Mouse (Mus musculus): ENCODE measurements around the gene Cacna2d3. TPM values are rescaled to one million over a fixed set of nuclear protein-coding genes. Genes with fewer than 3 reads are reported as not detected.

Gene Cacna2d3
- polyA plus RNA-seq, 1 experiment from 2014 or later: 16.2 TPM

DNA sequence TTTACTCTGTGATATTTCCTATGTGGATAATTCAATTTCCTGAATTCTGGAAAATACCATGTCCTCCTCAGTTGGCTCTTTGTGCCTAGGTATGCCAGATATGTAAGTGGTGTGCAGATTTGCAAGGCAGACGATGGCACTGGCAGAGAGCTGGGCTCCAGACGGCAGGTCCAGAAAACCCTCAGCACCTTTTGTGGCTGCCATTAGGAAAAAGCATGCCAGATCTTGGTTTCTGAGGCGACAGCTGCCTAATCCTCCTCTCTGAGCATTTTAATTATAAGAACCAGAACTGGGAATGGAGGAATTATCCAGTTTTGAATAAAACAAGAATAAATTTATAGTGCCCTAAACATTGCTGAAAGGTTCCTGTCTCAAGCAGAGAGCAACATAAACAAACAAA lies 767.1 kb downstream of the Cacna2d3 start:
- peak overlapping the region; percentile 64 for H3K27ac ChIP-seq (ENCODE audit: low read depth, low read length)
- H3K4me2 ChIP-seq: no peak overlapping the region
- no peaks in the 10 kb centered on the region for H3K27me3 ChIP-seq (ENCODE audit: control insufficient read depth, insufficient read depth, low read length)
- H3K9ac ChIP-seq (ENCODE audit: low read length): no peak overlapping the region
- WGBS: 11% methylated on average over 3 of the region's 3 CpGs
- peaks cover 56% of the 10 kb centered on the region for H3K4me1 ChIP-seq (ENCODE audit: control insufficient read depth, insufficient read depth, low read length)
- ATAC-seq (ENCODE audit: low FRiP score): no peak
- peak; percentile 90 for DNase-seq (ENCODE audit: low spot score, missing footprints)
- H3K9me3 ChIP-seq (ENCODE audit: control insufficient read depth, low read length): no peaks in the 10 kb centered on the region
- no peak overlapping the region for H3K4me3 ChIP-seq (ENCODE audit: low read depth, low read length)
- H3K36me3 ChIP-seq (ENCODE audit: control insufficient read depth, insufficient read depth, low read length): no peaks in the 10 kb centered on the region

DNA sequence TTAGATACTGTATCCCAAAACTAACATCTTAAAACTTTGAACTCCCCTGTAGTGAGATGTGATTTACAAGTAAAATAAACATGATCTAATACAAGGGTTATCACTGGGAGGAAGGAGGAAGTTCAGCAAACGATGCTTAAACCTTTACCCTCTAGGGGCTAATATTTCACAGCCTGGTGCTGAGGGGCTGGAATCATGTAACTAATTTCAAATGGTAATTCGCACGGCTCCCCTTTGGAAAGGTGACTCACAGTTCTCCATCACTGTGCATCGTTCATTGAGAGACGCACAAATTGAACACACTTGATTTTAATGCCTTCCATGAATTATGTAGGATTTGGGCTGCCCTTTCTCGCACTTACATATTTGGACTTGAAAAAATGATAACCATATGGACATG lies 767.6 kb downstream of the Cacna2d3 start:
- DNase-seq (ENCODE audit: low spot score, missing footprints): peak; percentile 83
- 39% methylated on average over 6 of the region's 6 CpGs for WGBS
- Histone ChIP-seq H3K36me3 (ENCODE audit: control insufficient read depth, insufficient read depth, low read length) (no peaks in the 10 kb centered on the region), H3K9ac (ENCODE audit: low read length) (no peak overlapping the region; the same call in 1 of the 2 replicates), H3K4me3 (ENCODE audit: low read depth, low read length) (no peak overlapping the region), H3K27ac (ENCODE audit: low read depth, low read length) (peak overlapping the region; percentile 64), H3K27me3 (ENCODE audit: control insufficient read depth, insufficient read depth, low read length) (no peaks in the 10 kb centered on the region), H3K4me1 (ENCODE audit: control insufficient read depth, insufficient read depth, low read length) (peaks cover 51% of the 10 kb centered on the region), H3K4me2 (no peak overlapping the region), H3K9me3 (ENCODE audit: control insufficient read depth, low read length) (no peaks in the 10 kb centered on the region)
- no peak for ATAC-seq (ENCODE audit: low FRiP score)

DNA sequence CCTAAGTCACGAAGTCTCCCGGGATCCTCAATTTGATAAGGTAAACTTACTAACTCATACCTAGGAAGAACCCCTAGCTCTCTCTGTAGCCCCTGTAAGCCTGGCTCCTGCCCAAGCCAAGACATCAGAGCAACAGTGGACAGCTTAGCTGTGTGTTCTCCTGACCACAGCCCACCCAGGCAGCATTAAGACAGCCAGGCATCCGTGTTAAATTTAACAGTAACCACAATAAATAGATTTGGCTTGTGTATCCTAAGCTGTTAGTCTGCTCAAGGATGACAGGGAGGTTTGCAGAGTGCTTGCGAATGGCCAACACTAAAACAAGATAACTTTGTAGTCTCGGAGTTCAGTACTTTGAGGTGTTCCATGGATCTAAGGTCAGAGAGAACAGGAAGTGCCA lies 768.3 kb downstream of the Cacna2d3 start:
- 64% methylated on average over 5 of the region's 5 CpGs for WGBS
- peaks cover 46% of the 10 kb centered on the region for H3K4me1 ChIP-seq (ENCODE audit: control insufficient read depth, insufficient read depth, low read length)
- no peak for ATAC-seq (ENCODE audit: low FRiP score)

DNA sequence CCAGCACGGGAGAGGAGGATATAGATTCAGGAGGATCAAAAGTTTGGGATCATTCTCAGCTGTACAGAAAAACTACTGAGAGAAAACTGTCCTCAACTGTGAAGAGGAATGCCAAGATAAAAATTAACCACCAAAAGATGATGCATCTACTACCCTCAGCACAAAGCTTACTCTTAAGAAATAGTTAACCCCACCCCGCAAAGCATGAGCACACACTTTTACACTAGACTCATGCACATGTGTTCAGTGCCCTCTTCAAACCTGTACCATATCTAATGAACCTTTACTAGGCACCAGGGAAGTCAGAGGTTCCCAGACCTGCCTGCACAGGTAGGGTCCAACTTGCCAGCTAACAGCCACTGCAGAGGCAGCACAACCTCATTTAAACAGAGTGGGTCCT lies 771.2 kb downstream of the Cacna2d3 start:
- Histone ChIP-seq H3K9ac (ENCODE audit: low read length) (no peak overlapping the region), H3K4me3 (ENCODE audit: low read depth, low read length) (no peak overlapping the region), H3K4me2 (no peak overlapping the region), H3K36me3 (ENCODE audit: control insufficient read depth, insufficient read depth, low read length) (no peaks in the 10 kb centered on the region), H3K9me3 (ENCODE audit: control insufficient read depth, low read length) (no peaks in the 10 kb centered on the region), H3K27ac (ENCODE audit: low read depth, low read length) (no peak overlapping the region), H3K27me3 (ENCODE audit: control insufficient read depth, insufficient read depth, low read length) (no peaks in the 10 kb centered on the region), H3K4me1 (ENCODE audit: control insufficient read depth, insufficient read depth, low read length) (peaks cover 27% of the 10 kb centered on the region)
- WGBS: 78% methylated on average over 2 of the region's 2 CpGs
- ATAC-seq (ENCODE audit: low FRiP score) (no peak), DNase-seq (ENCODE audit: low spot score, missing footprints) (no peak)

More for the DNA sequence above, 768.3 kb downstream of the Cacna2d3 start:
- H3K9ac ChIP-seq (ENCODE audit: low read length): no peak overlapping the region
- H3K4me3 ChIP-seq (ENCODE audit: low read depth, low read length): no peak overlapping the region
- DNase-seq (ENCODE audit: low spot score, missing footprints): peak; percentile 86
- no peak overlapping the region for H3K4me2 ChIP-seq
- H3K36me3 ChIP-seq (ENCODE audit: control insufficient read depth, insufficient read depth, low read length): no peaks in the 10 kb centered on the region
- H3K27me3 ChIP-seq (ENCODE audit: control insufficient read depth, insufficient read depth, low read length): no peaks in the 10 kb centered on the region
- H3K27ac ChIP-seq (ENCODE audit: low read depth, low read length): no peak overlapping the region
- H3K9me3 ChIP-seq (ENCODE audit: control insufficient read depth, low read length): no peaks in the 10 kb centered on the region

DNA sequence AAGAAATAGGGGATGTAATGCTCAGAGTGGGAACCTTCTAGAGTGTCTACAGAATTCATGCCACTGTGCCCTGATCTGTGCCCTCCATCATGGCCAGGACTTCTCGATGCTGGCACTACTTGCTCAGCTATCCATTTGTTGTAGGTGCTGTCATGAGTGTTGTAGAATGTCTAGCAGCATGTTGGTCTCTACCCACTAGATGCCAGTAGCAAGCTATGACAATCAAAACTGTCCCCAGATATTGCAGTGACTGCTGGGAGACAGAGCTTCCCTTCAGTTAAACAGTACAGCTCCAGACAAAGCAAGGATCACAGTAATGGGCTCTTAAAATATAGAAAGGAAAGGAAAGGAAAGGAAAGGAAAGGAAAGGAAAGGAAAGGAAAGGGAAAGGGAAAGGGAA lies 771.9 kb downstream of the Cacna2d3 start:
- DNase-seq (ENCODE audit: low spot score, missing footprints) (no peak), ATAC-seq (ENCODE audit: low FRiP score) (no peak)
- H3K9me3 ChIP-seq (ENCODE audit: control insufficient read depth, low read length): no peaks in the 10 kb centered on the region

DNA sequence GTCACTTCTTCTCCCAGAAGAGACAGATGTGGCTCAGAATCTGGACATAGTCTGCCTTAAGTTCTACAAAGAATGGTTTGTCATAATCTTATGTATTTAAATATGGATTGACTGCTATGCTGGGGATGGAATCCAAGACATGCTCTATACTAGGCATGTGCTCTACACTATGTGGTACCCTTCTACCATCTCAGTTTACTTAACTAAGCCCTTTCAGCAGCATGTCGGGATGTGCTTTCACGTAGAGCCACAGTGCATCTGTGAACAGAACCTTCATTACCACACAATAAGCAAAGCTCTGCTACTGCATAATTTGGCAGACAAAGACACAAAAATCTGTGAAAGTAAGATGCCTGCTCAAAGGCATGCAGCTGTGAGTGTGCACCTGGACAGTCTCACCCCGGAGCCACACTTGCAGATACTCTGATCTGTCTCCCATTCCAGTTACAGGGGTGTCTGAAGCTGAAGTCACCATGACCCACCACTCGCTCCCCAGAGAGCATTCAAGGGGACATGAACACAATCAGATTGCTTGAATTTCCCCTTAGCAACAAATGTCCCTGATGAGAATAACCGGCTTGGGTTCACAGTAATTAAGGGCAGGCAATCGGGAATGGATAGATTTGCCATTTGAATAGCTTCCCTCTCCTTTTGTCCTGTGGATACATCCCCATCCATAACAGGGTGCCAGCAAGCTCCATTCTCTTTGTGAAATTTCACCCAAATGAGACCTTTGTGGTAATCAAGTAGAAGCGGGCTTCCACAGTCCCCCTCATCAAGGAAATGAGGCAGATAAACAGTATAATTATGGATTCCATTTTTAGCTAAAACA lies 773.4 kb downstream of the Cacna2d3 start:
- Histone ChIP-seq H3K4me1 (ENCODE audit: control insufficient read depth, insufficient read depth, low read length) (peaks cover 6% of the 10 kb centered on the region), H3K27ac (ENCODE audit: low read depth, low read length) (no peak overlapping the region), H3K36me3 (ENCODE audit: control insufficient read depth, insufficient read depth, low read length) (no peaks in the 10 kb centered on the region), H3K4me3 (ENCODE audit: low read depth, low read length) (no peak overlapping the region), H3K4me2 (no peak overlapping the region), H3K27me3 (ENCODE audit: control insufficient read depth, insufficient read depth, low read length) (no peaks in the 10 kb centered on the region), H3K9ac (ENCODE audit: low read length) (no peak overlapping the region), H3K9me3 (ENCODE audit: control insufficient read depth, low read length) (no peaks in the 10 kb centered on the region)
- ATAC-seq (ENCODE audit: low FRiP score) (no peak), DNase-seq (ENCODE audit: low spot score, missing footprints) (no peak)
- WGBS: 72% methylated on average over 7 of the region's 7 CpGs

More for the DNA sequence above, 771.9 kb downstream of the Cacna2d3 start:
- Histone ChIP-seq H3K27me3 (ENCODE audit: control insufficient read depth, insufficient read depth, low read length) (no peaks in the 10 kb centered on the region), H3K36me3 (ENCODE audit: control insufficient read depth, insufficient read depth, low read length) (no peaks in the 10 kb centered on the region), H3K27ac (ENCODE audit: low read depth, low read length) (no peak overlapping the region), H3K4me2 (no peak overlapping the region), H3K9ac (ENCODE audit: low read length) (no peak overlapping the region), H3K4me1 (ENCODE audit: control insufficient read depth, insufficient read depth, low read length) (peaks cover 20% of the 10 kb centered on the region), H3K4me3 (ENCODE audit: low read depth, low read length) (no peak overlapping the region)
- 90% methylated on average over 1 of the region's 1 CpGs for WGBS

DNA sequence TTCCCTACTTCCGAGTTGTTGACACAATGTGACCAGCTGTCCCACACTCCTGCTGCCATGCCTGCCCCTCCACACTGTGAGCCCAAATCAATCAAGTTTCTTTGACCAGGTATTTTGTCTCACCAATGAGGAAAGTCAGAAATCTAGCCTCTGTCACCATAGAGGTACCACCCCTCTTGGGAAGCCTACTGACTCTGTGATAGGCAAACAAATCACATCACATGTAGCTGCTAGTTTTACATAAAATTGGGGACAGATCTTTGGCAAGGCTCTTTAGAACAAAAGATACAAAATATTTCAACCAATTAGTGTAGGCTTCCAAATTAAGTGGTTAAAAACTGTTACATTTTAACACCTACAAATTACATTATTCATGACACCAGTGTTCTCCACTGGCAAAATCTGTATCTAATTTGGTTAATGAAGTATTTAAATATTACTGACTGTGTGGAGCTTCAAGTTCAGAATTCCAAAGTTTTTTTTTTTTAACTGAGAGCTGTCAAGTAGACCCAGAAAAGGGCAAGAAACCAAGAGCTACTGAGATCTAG lies 788.8 kb downstream of the Cacna2d3 start:
- Histone ChIP-seq H3K36me3 (ENCODE audit: control insufficient read depth, insufficient read depth, low read length) (no peaks in the 10 kb centered on the region), H3K27ac (ENCODE audit: low read depth, low read length) (no peak overlapping the region), H3K9ac (ENCODE audit: low read length) (no peak overlapping the region), H3K9me3 (ENCODE audit: control insufficient read depth, low read length) (no peaks in the 10 kb centered on the region), H3K27me3 (ENCODE audit: control insufficient read depth, insufficient read depth, low read length) (no peaks in the 10 kb centered on the region), H3K4me2 (no peak overlapping the region), H3K4me3 (ENCODE audit: low read depth, low read length) (no peak overlapping the region), H3K4me1 (ENCODE audit: control insufficient read depth, insufficient read depth, low read length) (no peaks in the 10 kb centered on the region)
- ATAC-seq (ENCODE audit: low FRiP score) (no peak), DNase-seq (ENCODE audit: low spot score, missing footprints) (no peak)
- WGBS: 89% methylated on average over 1 of the region's 1 CpGs

DNA sequence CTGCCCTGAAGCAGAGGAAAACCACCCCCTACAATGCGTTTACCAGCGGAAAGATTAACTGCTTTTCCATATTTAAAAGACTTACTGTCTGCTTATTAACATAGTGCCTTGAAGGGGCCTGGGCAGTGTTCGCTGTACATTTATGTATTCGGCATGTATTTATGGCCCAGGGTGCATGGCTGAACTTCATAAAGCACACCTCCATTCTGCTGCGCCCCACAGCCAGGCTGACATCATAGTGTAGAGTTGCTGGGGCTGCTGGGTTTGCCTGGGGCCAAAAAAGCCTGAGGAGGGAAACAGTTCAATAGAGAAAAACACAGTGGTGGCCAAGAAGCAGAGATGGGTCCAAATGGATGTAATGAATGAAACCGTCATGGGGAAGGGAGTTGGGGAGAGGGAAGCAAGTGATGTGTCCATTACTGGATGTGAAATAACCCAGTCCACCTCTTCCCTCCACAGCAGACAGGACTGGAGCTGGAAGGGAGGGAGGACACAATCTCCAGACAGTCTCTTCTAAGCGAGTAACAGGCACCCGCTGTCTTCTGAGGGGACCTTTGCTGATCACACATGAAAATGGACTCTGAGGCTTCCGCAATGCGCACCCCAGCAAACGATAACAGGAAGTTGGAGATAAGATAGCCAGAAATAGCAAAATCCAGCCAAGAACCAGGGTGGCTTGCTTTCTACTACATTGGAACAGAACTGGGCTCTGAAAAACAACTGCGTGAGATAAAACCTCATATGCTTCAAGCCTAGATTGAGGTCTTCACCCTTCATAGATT lies 798.3 kb downstream of the Cacna2d3 start:
- Histone ChIP-seq H3K36me3 (ENCODE audit: control insufficient read depth, insufficient read depth, low read length) (no peaks in the 10 kb centered on the region), H3K9me3 (ENCODE audit: control insufficient read depth, low read length) (no peaks in the 10 kb centered on the region), H3K27ac (ENCODE audit: low read depth, low read length) (no peak overlapping the region), H3K27me3 (ENCODE audit: control insufficient read depth, insufficient read depth, low read length) (no peaks in the 10 kb centered on the region), H3K4me2 (no peak overlapping the region), H3K9ac (ENCODE audit: low read length) (no peak overlapping the region), H3K4me1 (ENCODE audit: control insufficient read depth, insufficient read depth, low read length) (no peaks in the 10 kb centered on the region), H3K4me3 (ENCODE audit: low read depth, low read length) (no peak overlapping the region)
- no peak for DNase-seq (ENCODE audit: low spot score, missing footprints)
- WGBS: 93% methylated on average over 12 of the region's 12 CpGs
- ATAC-seq (ENCODE audit: low FRiP score): no peak

DNA sequence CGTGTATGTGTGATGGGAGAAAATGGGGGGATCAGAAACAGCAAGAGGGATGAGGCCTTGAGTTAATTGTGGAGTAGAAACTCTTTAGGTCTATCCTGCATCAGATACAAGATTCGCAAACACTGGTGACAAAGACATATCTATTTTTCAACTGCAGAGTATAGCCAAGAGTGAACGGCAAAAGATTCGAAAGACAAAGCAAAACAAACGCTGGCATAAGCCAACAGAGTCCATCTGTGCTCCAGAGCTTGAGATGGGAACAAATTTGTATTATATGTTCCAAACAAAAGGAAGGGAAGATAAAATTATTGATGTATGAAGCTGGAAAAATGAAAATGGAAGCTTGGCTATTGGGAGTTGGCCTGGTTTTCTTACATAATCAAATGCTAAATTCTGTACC lies 802.8 kb downstream of the Cacna2d3 start:
- WGBS: 86% methylated on average over 5 of the region's 5 CpGs
- ATAC-seq (ENCODE audit: low FRiP score): no peak
- no peaks in the 10 kb centered on the region for H3K36me3 ChIP-seq (ENCODE audit: control insufficient read depth, insufficient read depth, low read length)

More for the DNA sequence above, 802.8 kb downstream of the Cacna2d3 start:
- no peak overlapping the region for H3K4me3 ChIP-seq (ENCODE audit: low read depth, low read length)
- H3K9me3 ChIP-seq (ENCODE audit: control insufficient read depth, low read length): no peaks in the 10 kb centered on the region
- no peaks in the 10 kb centered on the region; the same call in 1 of the 2 replicates for H3K4me1 ChIP-seq (ENCODE audit: control insufficient read depth, insufficient read depth, low read length)
- no peaks in the 10 kb centered on the region for H3K27me3 ChIP-seq (ENCODE audit: control insufficient read depth, insufficient read depth, low read length)
- H3K9ac ChIP-seq (ENCODE audit: low read length): no peak overlapping the region
- DNase-seq (ENCODE audit: low spot score, missing footprints): no peak
- H3K4me2 ChIP-seq: no peak overlapping the region
- H3K27ac ChIP-seq (ENCODE audit: low read depth, low read length): no peak overlapping the region
